Mouse (Mus musculus) liver, postnatal 0 days (tissue): Measurements from ENCODE around the gene Xpc.

Experiments used
- CTCF ChIP-seq: sonication (generic); IDR thresholded peaks from 2 replicates; pipeline ENCODE4 v1.5.1; 2016; ENCODE audit warnings: antibody characterized with exemption, low read depth
- EP300 ChIP-seq: IDR thresholded peaks from 2 replicates; pipeline ENCODE4 v1.6.1; 2016; ENCODE audit warnings: antibody characterized with exemption, low read depth, mild to moderate bottlenecking

- no peak for TF ChIP-seq CTCF
- no peak for TF ChIP-seq EP300
Observed at GRCm38 (mm10) chr6:91532661-91533060, 17.0 kb upstream of the Xpc start.
